Comparison of ENCODE assay signal across 8 mouse cellular contexts in the genomic region with DNA sequence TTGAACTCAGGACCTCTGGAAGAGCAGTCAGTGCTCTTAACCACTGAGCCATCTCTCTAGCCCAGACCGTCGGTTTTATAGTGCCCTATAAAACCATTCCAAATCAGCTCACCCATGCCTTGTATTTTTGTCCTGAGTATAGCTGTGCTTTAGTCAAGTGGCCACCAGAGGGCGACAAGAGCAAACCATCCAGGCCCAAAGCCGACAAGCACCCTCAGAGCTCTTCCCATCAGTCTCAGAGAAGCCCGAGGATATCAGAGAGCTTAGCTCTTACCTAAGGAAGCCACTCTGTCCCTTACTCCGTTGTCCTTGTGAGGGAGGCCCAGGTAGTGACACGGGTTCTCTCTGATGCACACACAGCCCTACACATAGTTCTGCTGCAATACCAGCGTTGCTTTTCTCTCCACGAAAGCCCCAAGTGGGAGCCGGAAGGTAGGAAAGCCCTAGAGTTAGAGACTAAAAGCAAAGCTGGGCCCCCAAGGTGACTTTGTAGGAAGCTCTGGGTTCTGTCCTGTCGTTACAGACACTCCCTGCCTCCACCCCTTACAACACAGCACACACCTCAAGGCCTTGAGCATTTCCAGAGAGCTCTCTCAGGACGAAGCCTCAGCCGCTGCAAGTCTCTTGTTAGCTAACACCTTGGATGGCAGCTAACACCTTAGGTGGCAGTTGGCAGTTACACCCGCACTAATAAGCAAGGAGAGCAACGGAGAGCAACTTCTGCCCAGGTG. TPM values are rescaled to one million over a fixed set of nuclear protein-coding genes. Genes with fewer than 3 reads are reported as not detected.
DNase-seq lines count a peak whose midpoint lies in the region; ATAC-seq lines count a peak whose summit lies in the region.

No protein-coding gene starts in this region.

- 25% methylated on average over 15 of the region's 15 CpGs for WGBS in hindbrain, embryonic 16.5 days

- H3K9ac ChIP-seq in hindbrain, embryonic 16.5 days (ENCODE audit: low read depth, low read length): no peak overlapping the region

- H3K4me3 ChIP-seq in hindbrain, embryonic 16.5 days (ENCODE audit: low read length): no peak overlapping the region

- H3K27me3 ChIP-seq in hindbrain, embryonic 16.5 days (replicated peaks; ENCODE audit: control insufficient read depth, insufficient read depth, low read length): peaks cover 3% of the 10 kb centered on the region; the same call in 1 of the 2 replicates

- 0 out of 2 replicates have a peak, but pooled peaks cover 2% of the 10 kb centered on the region for H3K9me3 ChIP-seq in hindbrain, embryonic 16.5 days (ENCODE audit: control insufficient read depth, low read length)

- DNase-seq in ovary, postnatal 36 days (ENCODE audit: low spot score): peak; percentile 70
- DNase-seq in ovary, adult 18-20 months (ENCODE audit: low spot score): no peak
- peak; percentile 85 for DNase-seq in cerebellum, adult 9-10 months
- DNase-seq in frontal cortex, postnatal 10 days (ENCODE audit: low spot score in 2 of 2): peak; percentile 48 to 73
- DNase-seq in layer of hippocampus, postnatal 36 days: peak; percentile 54 to 57
- DNase-seq in right cerebral cortex, postnatal 36 days (ENCODE audit: low spot score in 2 of 2): peak; percentile 62 to 63

- H3K4me2 ChIP-seq in hindbrain, embryonic 16.5 days (ENCODE audit: low read length): no peak overlapping the region

- no peaks in the 10 kb centered on the region for H3K4me1 ChIP-seq in hindbrain, embryonic 16.5 days (ENCODE audit: control insufficient read depth, insufficient read depth, low read depth, low read length)

- H3K27ac ChIP-seq in hindbrain, embryonic 16.5 days (ENCODE audit: low read depth, low read length): no peak overlapping the region

- peak; percentile 78 for ATAC-seq in hindbrain, embryonic 16.5 days
- peak; percentile 75 for ATAC-seq in megakaryocyte, adult 5-6 weeks (ENCODE audit: poor library complexity, severe bottlenecking)

- no peaks in the 10 kb centered on the region for H3K36me3 ChIP-seq in hindbrain, embryonic 16.5 days (ENCODE audit: control insufficient read depth, insufficient read depth, low read length)

RNA-seq across cellular contexts. Expression of gene Lbhd2, which starts 5.0 kb away (rescaled TPM):
- polyA plus RNA-seq in hindbrain, embryonic 16.5 days (2015; fragmentation: Nextera tagmentation; extraction: Ambion mirVana): 2.5 and 3.3 TPM in 2 replicates
- 1 to 10 TPM in 1 of 2 experiments, not detected in 1; 1.2 TPM for total RNA-seq in layer of hippocampus, postnatal 36 days (2021)
- total RNA-seq in megakaryocyte, adult 5-6 weeks (2015): not detected in 2 replicates
- total RNA-seq in megakaryocyte, adult 5-6 weeks (2017): not detected in 2 replicates

RNA-seq across cellular contexts. Expression of gene Exoc3l4, which starts 15.2 kb away (rescaled TPM):
- polyA plus RNA-seq in hindbrain, embryonic 16.5 days (2015; fragmentation: Nextera tagmentation; extraction: Ambion mirVana): 2.6 and 2.7 TPM in 2 replicates
- total RNA-seq in layer of hippocampus, postnatal 36 days (2021): 1 to 10 TPM; 3.3 to 5.5 TPM
- 0.39 and 1.1 TPM in 2 replicates for total RNA-seq in megakaryocyte, adult 5-6 weeks (2015)
- 0.29 TPM in 1 of 2 replicates, not detected in the other for total RNA-seq in megakaryocyte, adult 5-6 weeks (2017)

RNA-seq across cellular contexts. Expression of gene Cdc42bpb, which starts 24.1 kb away (rescaled TPM):
- polyA plus RNA-seq in hindbrain, embryonic 16.5 days (2015; fragmentation: Nextera tagmentation; extraction: Ambion mirVana): 35.3 and 40.4 TPM in 2 replicates
- total RNA-seq in layer of hippocampus, postnatal 36 days (2021): 100 to 1,000 TPM; 112 to 115 TPM
- 22.0 and 24.6 TPM in 2 replicates for total RNA-seq in megakaryocyte, adult 5-6 weeks (2015)
- 12.4 and 14.2 TPM in 2 replicates for total RNA-seq in megakaryocyte, adult 5-6 weeks (2017)

RNA-seq across cellular contexts. Expression of gene Tnfaip2, which starts 40.6 kb away (rescaled TPM):
- polyA plus RNA-seq in hindbrain, embryonic 16.5 days (2015; fragmentation: Nextera tagmentation; extraction: Ambion mirVana): 0.79 and 1.2 TPM in 2 replicates
- total RNA-seq in layer of hippocampus, postnatal 36 days (2021): 1 to 10 TPM in 1 of 2 experiments, under 1 TPM in 1; 0.40 to 1.0 TPM
- 42.7 and 43.7 TPM in 2 replicates for total RNA-seq in megakaryocyte, adult 5-6 weeks (2015)
- total RNA-seq in megakaryocyte, adult 5-6 weeks (2017): 81.0 and 109 TPM in 2 replicates

Comparison
In these comparisons a context has a peak if more than half of its experiments do, and no peak if none do; other contexts are left out.
1. RNA of gene Cdc42bpb, which starts 24.1 kb away (total RNA-seq): 112 to 115 TPM in layer of hippocampus, postnatal 36 days; 12.4 to 24.6 TPM in megakaryocyte, adult 5-6 weeks; every median in the first group is over 4 times any median in the second.